Mouse (Mus musculus) layer of hippocampus, adult 18-20 months (tissue): ENCODE results near the gene Pcsk6. TPM values are rescaled to one million over a fixed set of nuclear protein-coding genes. Genes with fewer than 3 reads are reported as not detected.

Experiments used
- DNase-seq, 2 experiments: peaks; one replicate each; pipeline ENCODE4 v3.0.0; 2022; ENCODE audit warnings: low spot score in 2 of 2
- total RNA-seq, 2 experiments: library from RNA; stranded (reverse); gene quantifications; 2 replicates each; pipeline ENCODE4 v1.2.3; 2021

The Pcsk6 gene
- total RNA-seq, 2 experiments from 2014 or later = 16.9 to 19.5 TPM

DNA sequence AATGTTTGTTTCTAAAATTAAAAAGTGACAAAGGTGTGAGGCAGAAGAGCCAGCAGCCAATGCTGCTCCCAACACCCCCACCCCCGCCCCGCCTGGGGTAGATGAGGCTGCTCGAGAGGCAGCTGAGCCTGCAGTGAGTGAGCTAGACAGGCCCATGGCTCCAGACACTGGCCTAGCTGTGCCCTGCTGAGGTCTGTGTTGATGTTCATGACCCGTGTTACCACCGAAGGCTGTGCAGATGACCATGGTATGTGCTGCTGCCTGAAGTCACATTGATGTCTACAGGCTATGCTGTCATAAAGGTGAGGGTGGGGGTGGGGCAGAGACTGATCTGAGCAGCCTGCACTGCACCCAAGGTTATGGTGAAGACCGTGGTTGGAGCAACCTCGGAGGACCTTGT lies 237.3 kb downstream of the Pcsk6 start:
- DNase-seq = no peak

Other genes with a start within 250 kb of the Pcsk6 start
- 10 to 100 TPM; 33.2 to 34.0 TPM for gene Tarsl2, start 216.8 kb upstream of the Pcsk6 start, total RNA-seq
- gene Tm2d3, start 170.6 kb upstream of the Pcsk6 start, total RNA-seq = 10 to 100 TPM; 53.7 to 54.0 TPM
- gene Gm45213, start 181.9 kb downstream of the Pcsk6 start, total RNA-seq = not detected
- 10 to 100 TPM; 31.0 to 34.0 TPM for gene Snrpa1, start 197.3 kb downstream of the Pcsk6 start, total RNA-seq
- gene Selenos, start 217.9 kb downstream of the Pcsk6 start, total RNA-seq = 10 to 100 TPM; 46.2 to 50.4 TPM
- gene Chsy1, start 247.8 kb downstream of the Pcsk6 start, total RNA-seq = 10 to 100 TPM; 16.6 to 16.7 TPM